Mouse (Mus musculus): ENCODE results near the gene Kif21a. TPM values are rescaled to one million over a fixed set of nuclear protein-coding genes. Genes with fewer than 3 reads are reported as not detected.
A peak's percentile ranks its signal among the peaks of the same experiment; 100 is the strongest.

Gene Kif21a
- total RNA-seq, 4 experiments from 2014 or later = 121 to 151 (median 127) TPM

- peak; percentile 64 to 67 for DNase-seq (ENCODE audit: low spot score in 2 of 2)
These were observed 31.4 kb downstream of the Kif21a start for GRCm38 (mm10) chr15:91018161-91018860.

GRCm38 (mm10) chr15:91017261-91018160 is 32.2 kb downstream of the Kif21a start:
- DNase-seq (ENCODE audit: low spot score in 2 of 2) = no peak

GRCm38 (mm10) chr15:91016366-91016765 is 33.4 kb downstream of the Kif21a start:
- DNase-seq (ENCODE audit: low spot score in 2 of 2) = no peak

GRCm38 (mm10) chr15:91012793-91013580 is 36.8 kb downstream of the Kif21a start:
- DNase-seq (ENCODE audit: low spot score in 2 of 2) = no peak

- no peak for DNase-seq (ENCODE audit: low spot score in 2 of 2)
These were observed 39.5 kb downstream of the Kif21a start for GRCm38 (mm10) chr15:91010218-91010617.

GRCm38 (mm10) chr15:91007123-91007830 is 42.5 kb downstream of the Kif21a start:
- no peak for DNase-seq (ENCODE audit: low spot score in 2 of 2)

- no peak for DNase-seq (ENCODE audit: low spot score in 2 of 2)
These were observed 45.0 kb downstream of the Kif21a start for GRCm38 (mm10) chr15:91004726-91005125.

- DNase-seq (ENCODE audit: low spot score in 2 of 2) = no peak
These were observed 48.6 kb downstream of the Kif21a start for GRCm38 (mm10) chr15:91001037-91001616.

- DNase-seq (ENCODE audit: low spot score in 2 of 2) = no peak
These were observed 49.3 kb downstream of the Kif21a start for GRCm38 (mm10) chr15:91000280-91001036.

GRCm38 (mm10) chr15:90992871-90993270 is 56.9 kb downstream of the Kif21a start:
- no peak for DNase-seq (ENCODE audit: low spot score in 2 of 2)

GRCm38 (mm10) chr15:90992388-90992787 is 57.4 kb downstream of the Kif21a start:
- DNase-seq (ENCODE audit: low spot score in 2 of 2) = no peak

GRCm38 (mm10) chr15:90991843-90992242 is 57.9 kb downstream of the Kif21a start:
- DNase-seq (ENCODE audit: low spot score in 2 of 2) = no peak

GRCm38 (mm10) chr15:90987714-90988250 is 62.0 kb downstream of the Kif21a start:
- DNase-seq (ENCODE audit: low spot score in 2 of 2) = no peak

- no peak for DNase-seq (ENCODE audit: low spot score in 2 of 2)
These were observed 73.8 kb downstream of the Kif21a start for GRCm38 (mm10) chr15:90975914-90976313.

- DNase-seq (ENCODE audit: low spot score in 2 of 2) = no peak
These were observed 77.6 kb downstream of the Kif21a start for GRCm38 (mm10) chr15:90971914-90972767.

- no peak for DNase-seq (ENCODE audit: low spot score in 2 of 2)
These were observed 86.4 kb downstream of the Kif21a start for GRCm38 (mm10) chr15:90963320-90963719.

- no peak for DNase-seq (ENCODE audit: low spot score in 2 of 2)
These were observed 87.2 kb downstream of the Kif21a start for GRCm38 (mm10) chr15:90962548-90962947.

- DNase-seq (ENCODE audit: low spot score in 2 of 2) = no peak
These were observed 88.8 kb downstream of the Kif21a start for GRCm38 (mm10) chr15:90960831-90961554.
